Mouse (Mus musculus): Measurements from ENCODE around the gene Tle4.

GRCm38 (mm10) chr19:14499835-14500425 is 97.9 kb downstream of the Tle4 start:
- TF ChIP-seq CTCF (IDR thresholded peaks at IDR 0.05; ENCODE audit: borderline replicate concordance, insufficient read depth, low read depth, low read length), result no peak
- TF ChIP-seq POLR2A (IDR thresholded peaks at IDR 0.05; ENCODE audit: borderline replicate concordance, insufficient read depth, low read length), result no peak
